Mouse (Mus musculus) myocyte (in vitro differentiated cells): Measurements from ENCODE around the gene Cnot10.

Experiments used
- CEBPB ChIP-seq: IDR thresholded peaks from 2 replicates; pipeline ENCODE4 v1.6.1; 2011; ENCODE audit warnings: mild to moderate bottlenecking, moderate library complexity; ENCODE audit not compliant: poor library complexity, insufficient read depth, severe bottlenecking
- E2F4 ChIP-seq: IDR thresholded peaks from one replicate; pipeline ENCODE4 v1.6.1; 2011; ENCODE audit warnings: mild to moderate bottlenecking, control low read depth, moderate library complexity; ENCODE audit not compliant: insufficient read depth
- MAX ChIP-seq: IDR thresholded peaks from one replicate; pipeline ENCODE4 v1.6.1; 2011; ENCODE audit warnings: low read depth, mild to moderate bottlenecking, control low read depth
- POLR2A ChIP-seq: IDR thresholded peaks from one replicate; pipeline ENCODE4 v1.6.1; 2011; ENCODE audit warnings: low read depth, mild to moderate bottlenecking, control low read depth, moderate library complexity; ENCODE audit not compliant: insufficient read length
- USF1 ChIP-seq: IDR thresholded peaks from one replicate; pipeline ENCODE4 v1.6.1; 2011; ENCODE audit warnings: low read depth, mild to moderate bottlenecking, control low read depth, moderate library complexity

DNA sequence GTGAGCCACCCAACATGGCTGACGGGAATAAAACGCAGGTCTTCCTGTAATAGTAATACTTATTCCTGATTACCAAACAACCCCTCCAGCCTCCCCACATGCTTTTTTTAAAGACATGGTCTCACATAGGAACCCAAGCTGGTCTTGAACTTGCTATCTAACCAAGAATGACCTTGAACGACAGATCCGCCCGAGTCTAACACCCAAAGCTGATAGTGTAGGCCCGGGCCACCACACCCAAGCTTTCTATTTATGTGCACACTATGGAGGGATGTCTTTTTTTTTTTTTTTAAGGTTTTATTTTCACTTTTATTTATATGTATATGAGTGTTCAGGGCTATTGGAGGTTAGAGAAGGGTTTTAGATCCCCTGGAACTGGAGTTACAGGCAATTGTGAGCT lies 15.8 kb downstream of the Cnot10 start:
- no peak for TF ChIP-seq POLR2A
- TF ChIP-seq MAX = no peak
- no peak for TF ChIP-seq CEBPB
- no peak for TF ChIP-seq E2F4
- TF ChIP-seq USF1 = no peak
